Mouse (Mus musculus) kidney, postnatal 0 days (tissue): Measurements from ENCODE around the gene E130114P18Rik. TPM values are rescaled to one million over a fixed set of nuclear protein-coding genes. Genes with fewer than 3 reads are reported as not detected.

Experiments used
- ATAC-seq: fragments of 200-750 bp; cut with Nextera tagmentation; replicated peaks from 2 replicates; pipeline ENCODE4 v1.8.0; 2017; ENCODE audit warnings: low read depth, moderate number of reproducible peaks, moderate TSS enrichment, moderate library complexity; ENCODE audit not compliant: low FRiP score
- DNase-seq: peaks from one replicate; pipeline ENCODE4 v3.0.0-alpha.2; 2016; ENCODE audit warnings: low spot score
- H3K27ac ChIP-seq: fragments of 300-500 bp; sonication (generic); 2 replicates; pipeline ENCODE4 v1.5.1; 2014; ENCODE audit warnings: mild to moderate bottlenecking
- H3K27me3 ChIP-seq: fragments of 300-500 bp; sonication (generic); 2 replicates; pipeline ENCODE4 v1.6.1; 2014; ENCODE audit warnings: low read length, mixed read lengths; ENCODE audit not compliant: insufficient read depth
- H3K36me3 ChIP-seq: fragments of 300-500 bp; sonication (generic); 2 replicates; pipeline ENCODE4 v1.6.1; 2014; ENCODE audit warnings: low read length, mixed read lengths; ENCODE audit not compliant: insufficient read depth
- H3K4me1 ChIP-seq: fragments of 300-500 bp; sonication (generic); replicated peaks from 2 replicates; pipeline ENCODE4 v1.6.1; 2014; ENCODE audit warnings: antibody characterized with exemption, low read length, mixed read lengths; ENCODE audit not compliant: insufficient read depth
- H3K4me2 ChIP-seq: fragments of 300-500 bp; sonication (generic); 2 replicates; pipeline ENCODE4 v1.6.1; 2014; ENCODE audit warnings: mild to moderate bottlenecking, low read length, moderate library complexity, mixed read lengths
- H3K4me3 ChIP-seq: fragments of 300-500 bp; sonication (generic); replicated peaks from 2 replicates; pipeline ENCODE4 v1.5.1; 2014; ENCODE audit warnings: low read depth, low read length
- H3K9ac ChIP-seq: fragments of 300-500 bp; sonication (generic); 2 replicates; pipeline ENCODE4 v1.6.1; 2014; ENCODE audit warnings: low read depth, low read length
- H3K9me3 ChIP-seq: fragments of 300-500 bp; sonication (generic); replicated peaks from 2 replicates; pipeline ENCODE4 v1.6.1; 2016; ENCODE audit warnings: low read length, inconsistent platforms, mixed read lengths
- CTCF ChIP-seq: IDR thresholded peaks from 2 replicates; pipeline ENCODE4 v1.5.1; 2016; ENCODE audit warnings: antibody characterized with exemption, low read depth, mild to moderate bottlenecking, moderate library complexity
- WGBS: fragments of 180-500 bp; shearing (Covaris S2); extraction: QIAGEN DNeasy Blood & Tissue Kit; methylation state at CpG from one replicate; pipeline ENCODE4 v1.1.7; 2014; 5-methylcytosine and 5-hydroxymethylcytosine counted together
- polyA plus RNA-seq: library from polyadenylated mRNA; unstranded; fragments of >200 nt; fragmentation: Nextera tagmentation; extraction: Ambion mirVana; gene quantifications from 2 replicates; pipeline ENCODE4 v1.2.1, GENCODE M21; 2015

The E130114P18Rik gene
- 0.38 and 0.71 TPM in 2 replicates for polyA plus RNA-seq

DNA sequence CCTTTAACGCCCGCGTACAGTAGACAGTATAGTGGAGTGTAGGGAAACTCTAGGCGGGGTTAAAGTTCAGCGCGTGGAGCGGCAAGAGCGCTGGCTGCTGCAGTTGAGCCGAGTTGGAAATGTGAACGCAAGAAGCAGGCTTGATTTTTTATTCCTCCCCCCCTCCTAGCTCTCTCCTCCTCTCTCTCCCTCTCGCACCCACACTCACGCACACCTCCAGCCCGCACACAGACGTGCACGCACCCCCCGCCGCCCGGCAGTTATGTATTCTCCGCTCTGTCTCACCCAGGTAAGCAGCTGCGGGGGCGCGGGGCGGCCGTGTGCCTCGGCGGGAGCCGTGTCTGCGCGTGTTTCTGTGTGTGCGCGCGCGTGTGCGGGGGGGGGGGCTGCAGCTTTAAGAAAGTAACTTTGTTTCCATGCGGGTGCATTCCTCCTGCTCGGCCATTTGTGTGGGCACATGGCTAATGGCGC lies at the start of gene E130114P18Rik:
Gene E130114P18Rik (minus strand): TSS at position 373 of the 471 bp plus-strand sequence.
- H3K9ac ChIP-seq, result peak within 1 kb of the TSS; percentile 94
- peak within 1 kb of the TSS; percentile 95 for H3K4me3 ChIP-seq
- ATAC-seq (peak; percentile 71), DNase-seq (peak; percentile 84)
- H3K4me2 ChIP-seq, result peak within 1 kb of the TSS; percentile 89
- no peaks in the 10 kb centered on the region; the same call in 1 of the 2 replicates for H3K27me3 ChIP-seq
- H3K9me3 ChIP-seq, result no peaks in the 10 kb centered on the region
- H3K36me3 ChIP-seq, result no peaks in the 10 kb centered on the region
- no peak for TF ChIP-seq CTCF
- peak within 1 kb of the TSS; percentile 93 for H3K27ac ChIP-seq
- WGBS, result 0% methylated on average over 31 of the region's 37 CpGs
- no peaks in the 10 kb centered on the region; the same call in 1 of the 2 replicates for H3K4me1 ChIP-seq

DNA sequence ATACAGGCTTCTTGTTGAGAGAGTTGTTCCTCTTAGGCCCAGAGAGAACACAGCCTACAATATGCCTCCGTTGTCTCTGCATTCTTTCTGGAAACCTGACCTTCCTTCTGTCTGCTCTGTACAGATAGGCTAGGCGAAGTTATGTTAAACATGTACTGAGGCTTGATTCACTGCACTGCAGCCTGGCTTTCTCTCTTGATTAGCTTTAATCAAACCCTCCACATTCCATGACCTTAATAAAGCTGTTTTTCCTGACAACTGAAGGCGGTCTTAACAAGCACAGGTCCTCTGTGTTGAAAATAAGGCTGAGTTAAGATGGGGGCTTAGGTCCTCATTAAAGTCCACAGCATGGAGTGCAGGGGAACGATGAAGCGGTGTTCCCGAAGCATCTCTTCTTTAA lies 49.2 kb upstream of the E130114P18Rik start:
- Histone ChIP-seq H3K4me3 (no peak overlapping the region), H3K27me3 (no peaks in the 10 kb centered on the region), H3K9me3 (no peaks in the 10 kb centered on the region), H3K9ac (no peak overlapping the region), H3K4me2 (no peak overlapping the region), H3K27ac (no peak overlapping the region), H3K4me1 (no peaks in the 10 kb centered on the region), H3K36me3 (no peaks in the 10 kb centered on the region)
- TF ChIP-seq CTCF, result no peak
- DNase-seq (peak; percentile 57), ATAC-seq (no peak)
- WGBS, result 57% methylated on average over 6 of the region's 6 CpGs

DNA sequence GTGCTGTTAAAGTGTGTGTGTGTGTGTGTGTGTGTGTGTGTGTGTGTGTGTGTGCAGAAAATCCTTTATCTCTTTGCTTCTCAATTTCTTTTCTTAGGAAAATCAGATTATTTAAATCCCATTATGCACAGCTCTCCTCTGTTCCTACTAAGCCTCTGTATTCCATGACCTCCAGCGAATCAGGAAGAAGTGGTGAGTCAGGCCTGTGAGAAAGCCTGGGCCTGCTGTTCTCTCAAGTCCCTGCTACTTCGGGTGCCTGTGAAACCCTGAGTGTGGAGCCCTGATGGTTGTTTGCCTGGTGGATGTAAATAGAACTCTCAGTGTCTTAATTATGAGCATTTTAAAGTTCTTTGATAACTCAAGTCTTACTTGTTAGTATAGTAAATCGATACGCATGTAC lies 48.0 kb upstream of the E130114P18Rik start:
- no peak for TF ChIP-seq CTCF
- Histone ChIP-seq H3K27ac (no peak overlapping the region), H3K4me2 (no peak overlapping the region), H3K4me3 (no peak overlapping the region), H3K9ac (no peak overlapping the region), H3K4me1 (no peaks in the 10 kb centered on the region), H3K27me3 (no peaks in the 10 kb centered on the region), H3K36me3 (no peaks in the 10 kb centered on the region), H3K9me3 (no peaks in the 10 kb centered on the region)
- DNase-seq (no peak), ATAC-seq (no peak)
- 83% methylated on average over 4 of the region's 4 CpGs for WGBS

DNA sequence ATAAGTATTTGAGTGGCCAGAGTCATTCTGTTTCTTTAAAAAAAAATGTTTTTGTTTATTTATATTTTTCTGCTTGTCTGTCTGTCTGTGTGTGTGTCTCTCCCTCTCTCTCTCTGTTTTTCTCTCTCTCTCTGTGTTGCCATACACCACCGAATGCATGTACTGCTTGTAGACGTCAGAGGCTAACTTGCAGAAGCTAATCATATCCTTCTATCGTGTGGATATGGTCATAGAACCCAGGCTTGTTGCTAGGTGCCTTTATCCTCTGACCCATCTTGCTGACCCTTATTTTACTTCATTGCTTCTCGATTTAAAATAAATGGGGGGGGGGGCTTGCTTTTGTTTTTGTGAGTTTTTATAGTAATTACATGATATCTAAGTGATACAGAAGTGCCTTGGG lies 47.6 kb upstream of the E130114P18Rik start:
- H3K27me3 ChIP-seq, result no peaks in the 10 kb centered on the region
- no peak for DNase-seq

DNA sequence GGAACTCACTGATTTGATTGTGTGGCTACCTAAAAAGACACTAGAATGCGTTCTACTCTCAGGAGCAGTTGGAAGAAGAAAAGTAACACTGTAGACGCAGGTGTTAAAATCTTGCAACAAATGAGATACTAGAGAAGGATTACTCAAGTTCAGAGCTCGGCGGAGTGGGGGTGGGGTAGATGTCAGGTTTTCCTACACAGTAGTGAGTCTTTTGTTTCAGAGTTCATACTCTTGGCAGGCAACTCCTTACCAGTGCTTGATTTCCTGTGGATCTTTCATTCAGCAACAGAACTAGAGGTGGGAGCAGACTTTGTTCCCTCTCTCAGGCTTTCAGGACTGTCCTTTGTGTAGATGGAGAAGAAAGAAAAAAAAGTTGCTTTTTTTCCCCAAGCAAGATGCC lies 46.6 kb upstream of the E130114P18Rik start:
- WGBS, result 63% methylated on average over 4 of the region's 4 CpGs
- Histone ChIP-seq H3K27me3 (no peaks in the 10 kb centered on the region), H3K4me1 (no peaks in the 10 kb centered on the region), H3K36me3 (no peaks in the 10 kb centered on the region), H3K4me2 (no peak overlapping the region), H3K9me3 (no peaks in the 10 kb centered on the region), H3K27ac (no peak overlapping the region), H3K9ac (no peak overlapping the region), H3K4me3 (no peak overlapping the region)
- no peak for ATAC-seq
- DNase-seq, result peak; percentile 13
- no peak for TF ChIP-seq CTCF

More for the DNA sequence above, 47.6 kb upstream of the E130114P18Rik start:
- Histone ChIP-seq H3K9me3 (no peaks in the 10 kb centered on the region), H3K4me3 (no peak overlapping the region), H3K9ac (no peak overlapping the region), H3K36me3 (no peaks in the 10 kb centered on the region), H3K27ac (no peak overlapping the region), H3K4me2 (no peak overlapping the region), H3K4me1 (no peaks in the 10 kb centered on the region)
- TF ChIP-seq CTCF, result no peak
- WGBS, result 83% methylated on average over 4 of the region's 4 CpGs
- no peak for ATAC-seq

DNA sequence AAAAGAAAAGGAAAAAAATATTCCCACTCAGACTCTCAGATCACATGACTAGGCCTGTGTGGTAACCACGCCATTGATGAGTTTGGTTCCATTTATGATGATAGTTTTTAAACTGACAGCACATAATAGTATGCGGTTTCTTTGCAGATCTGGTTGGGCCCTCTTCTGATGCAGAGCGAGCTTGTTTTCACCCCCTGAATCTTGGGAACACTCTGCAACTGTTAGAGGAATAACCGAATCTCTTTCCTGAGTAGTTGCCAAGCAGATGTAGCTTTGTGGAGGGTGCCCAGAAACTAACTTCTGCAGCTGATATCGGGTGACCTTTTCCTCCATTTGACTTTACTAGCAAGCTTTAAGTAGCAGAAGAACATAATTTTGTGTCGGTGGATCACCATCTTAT lies 45.6 kb upstream of the E130114P18Rik start:
- Histone ChIP-seq H3K36me3 (no peaks in the 10 kb centered on the region), H3K27ac (no peak overlapping the region), H3K9me3 (no peaks in the 10 kb centered on the region), H3K4me2 (no peak overlapping the region), H3K27me3 (no peaks in the 10 kb centered on the region), H3K4me3 (no peak overlapping the region), H3K9ac (no peak overlapping the region), H3K4me1 (no peaks in the 10 kb centered on the region)
- 88% methylated on average over 6 of the region's 6 CpGs for WGBS
- ATAC-seq (no peak), DNase-seq (no peak)
- no peak for TF ChIP-seq CTCF

DNA sequence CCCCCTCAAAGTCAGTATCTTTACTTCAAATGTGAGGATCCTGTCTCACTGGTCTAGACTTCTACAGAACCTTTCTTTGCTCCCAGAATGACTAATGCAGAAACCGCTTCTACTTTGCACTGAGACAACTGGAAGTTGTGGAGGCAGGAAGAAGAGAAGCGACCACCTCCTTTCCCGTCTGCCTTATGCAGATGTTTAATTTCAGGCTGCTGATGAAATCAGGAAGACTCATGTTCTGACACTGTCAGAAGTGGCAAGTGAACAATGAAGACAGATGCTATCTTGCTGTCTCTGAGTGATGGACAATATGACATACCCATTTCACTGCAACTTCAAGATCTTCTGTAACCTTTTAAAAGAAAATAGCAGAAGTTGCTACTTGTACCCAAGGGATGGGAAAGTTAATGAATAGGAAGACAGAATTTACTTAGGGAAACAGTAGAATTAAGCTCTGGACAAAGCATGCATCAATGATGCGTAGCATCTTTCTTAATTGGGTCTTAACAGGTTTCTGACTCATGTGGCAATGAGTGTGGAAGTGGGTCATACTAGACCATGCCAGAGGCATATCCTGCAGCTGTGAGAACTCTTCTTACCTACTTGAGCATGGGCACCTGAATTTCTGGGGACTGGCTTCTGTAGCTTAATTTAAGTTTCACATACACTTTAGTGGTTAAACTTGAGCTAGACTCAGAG lies 43.8 kb upstream of the E130114P18Rik start:
- Histone ChIP-seq H3K4me1 (no peaks in the 10 kb centered on the region), H3K36me3 (no peaks in the 10 kb centered on the region), H3K9me3 (no peaks in the 10 kb centered on the region), H3K27me3 (no peaks in the 10 kb centered on the region), H3K4me2 (no peak overlapping the region), H3K4me3 (no peak overlapping the region), H3K27ac (no peak overlapping the region), H3K9ac (no peak overlapping the region)
- no peak for DNase-seq
- WGBS, result 71% methylated on average over 4 of the region's 4 CpGs
- TF ChIP-seq CTCF, result no peak
- no peak for ATAC-seq
